9 mouse cellular contexts compared by ENCODE assay signal in genomic region chr14:120263380-120264135, GRCm38 (mm10). TPM values are rescaled to one million over a fixed set of nuclear protein-coding genes. Genes with fewer than 3 reads are reported as not detected.
DNase-seq lines count a peak whose midpoint lies in the region; TF ChIP-seq lines count a peak whose summit lies in the region.
"Had no signal": no experiment of that assay in that cellular context is flagged by ENCODE, and none has a peak within 500 bp of the region (broad histone marks: within the 10 kb centered on the region; RNA-seq: fewer than 3 reads in every experiment).

No protein-coding gene starts in this region.

- H3K27me3 ChIP-seq in spleen, adult 2 months (ENCODE audit: control insufficient read depth, insufficient read depth, low read length): no peaks in the 10 kb centered on the region
- H3K27me3 ChIP-seq in small intestine, adult 2 months (ENCODE audit: control insufficient read depth, insufficient read depth, low read length): no peaks in the 10 kb centered on the region
- H3K27me3 ChIP-seq: neural tube, embryonic 12.5 days had no signal

- 72% methylated on average over 11 of the region's 11 CpGs for WGBS in spleen, adult 2 months
- WGBS in small intestine, adult 2 months: 71% methylated on average over 11 of the region's 11 CpGs

- intact Hi-C loops in left cerebral cortex, postnatal 10 days (cut with DNase I): loop anchor here (5.0 kb wide), 1 partner anchor 126 kb away; no protein-coding TSS in a partner anchor

- H3K27ac ChIP-seq in spleen, adult 2 months (ENCODE audit: insufficient read depth, low read length): no peak overlapping the region
- H3K27ac ChIP-seq in small intestine, adult 2 months (ENCODE audit: insufficient read depth, low read depth, low read length): no peak overlapping the region
- H3K27ac ChIP-seq: neural tube, embryonic 12.5 days had no signal

- no peak for TF ChIP-seq POLR2A in spleen, adult 2 months (IDR thresholded peaks at IDR 0.05; ENCODE audit: low read depth, low read length)
- TF ChIP-seq POLR2A in small intestine, adult 2 months (IDR thresholded peaks at IDR 0.05; ENCODE audit: low read depth, low read length): no peak

- H3K4me1 ChIP-seq in spleen, adult 2 months (ENCODE audit: control insufficient read depth, insufficient read depth, insufficient read length): no peaks in the 10 kb centered on the region
- no peaks in the 10 kb centered on the region for H3K4me1 ChIP-seq in small intestine, adult 2 months (ENCODE audit: control insufficient read depth, insufficient read depth, insufficient read length, low read length)
- H3K4me1 ChIP-seq: neural tube, embryonic 12.5 days had no signal

- no peak overlapping the region for H3K4me3 ChIP-seq in spleen, adult 2 months (ENCODE audit: extremely low read depth, insufficient read depth, insufficient read length)
- H3K4me3 ChIP-seq in small intestine, adult 2 months (ENCODE audit: low read depth, low read length): no peak overlapping the region
- H3K4me3 ChIP-seq: neural tube, embryonic 12.5 days had no signal

- DNase-seq in heart, adult 18-20 months: peak; percentile 48 to 88
- DNase-seq in heart, adult 8-10 months (ENCODE audit: low spot score): no peak
- peak in 1 of 2 experiments; percentile 48 for DNase-seq in spleen, adult 2 months (ENCODE audit: low read depth in 1 of 2, low spot score in 2 of 2)
- no peak for DNase-seq in spleen, postnatal 4 days (ENCODE audit: low spot score in 2 of 2)
- peak; percentile 29 for DNase-seq in c-Kit-positive CD71-negative TER-119-negative erythroid progenitor cells, embryonic 14.5 days (ENCODE audit: low read depth)
- DNase-seq in kidney, postnatal 10 days: peak; percentile 77
- DNase-seq in left cerebral cortex, postnatal 10 days (ENCODE audit: extremely low spot score in 1 of 2, low spot score in 2 of 2): no peak

- TF ChIP-seq CTCF in spleen, adult 2 months (IDR thresholded peaks at IDR 0.05; ENCODE audit: extremely low read depth, insufficient read depth, insufficient read length, insufficient replicate concordance): peak; percentile 69; the same call in 1 of the 2 replicates
- TF ChIP-seq CTCF in small intestine, adult 2 months (IDR thresholded peaks at IDR 0.05; ENCODE audit: extremely low read depth, insufficient read length, insufficient replicate concordance, low read depth, low read length): peak; percentile 71; the same call in 1 of the 2 replicates

- H3K36me3 ChIP-seq in spleen, adult 2 months (ENCODE audit: control insufficient read depth, insufficient read depth, low read length): no peaks in the 10 kb centered on the region
- no peaks in the 10 kb centered on the region for H3K36me3 ChIP-seq in small intestine, adult 2 months (ENCODE audit: control insufficient read depth, insufficient read depth, low read length)
- H3K36me3 ChIP-seq: neural tube, embryonic 12.5 days had no signal

RNA-seq across cellular contexts. Expression of gene Mbnl2, which starts 11.9 kb away (rescaled TPM):
- total RNA-seq in heart, adult 18-20 months (2021): 100 to 1,000 TPM; 218 to 240 TPM
- total RNA-seq in heart, adult 8-10 months (2022): 100 to 1,000 TPM; 236 to 260 (median 252) TPM
- 18.9 and 28.9 TPM in 2 replicates for polyA plus RNA-seq in spleen, adult 2 months (2012; rRNA removed)
- 29.8 and 41.7 TPM in 2 replicates for polyA plus RNA-seq in small intestine, adult 2 months (2012; rRNA removed)
- total RNA-seq in left cerebral cortex, postnatal 10 days (2021): 100 to 1,000 TPM; 122 to 131 TPM

Comparison
In these comparisons a context has a peak if more than half of its experiments do, and no peak if none do; other contexts are left out.
1. DNase-seq: peak in heart, adult 18-20 months (2 of 2), c-Kit-positive CD71-negative TER-119-negative erythroid progenitor cells, embryonic 14.5 days (single experiment) and kidney, postnatal 10 days (single experiment); none in heart, adult 8-10 months (single experiment), spleen, postnatal 4 days (0 of 2) and left cerebral cortex, postnatal 10 days (0 of 2).